Mouse (Mus musculus): ENCODE results near the gene Pptc7. TPM values are rescaled to one million over a fixed set of nuclear protein-coding genes. Genes with fewer than 3 reads are reported as not detected.

Gene Pptc7
- polyA plus RNA-seq, 1 experiment from 2014 or later = 9.2 TPM

GRCm38 (mm10) chr5:122344260-122344659, 60.1 kb downstream of the Pptc7 start:
- H3K4me2 ChIP-seq (ENCODE audit: low read depth, severe bottlenecking) = no peak overlapping the region
- no peak overlapping the region for H3K4me3 ChIP-seq (ENCODE audit: low read depth, low read length)
- no peak overlapping the region for H3K9ac ChIP-seq (ENCODE audit: low read length)
- DNase-seq (ENCODE audit: low spot score) = peak; percentile 89
- no peak overlapping the region for H3K27ac ChIP-seq (replicated peaks; ENCODE audit: low read depth, low read length)
- H3K27me3 ChIP-seq (ENCODE audit: control insufficient read depth, insufficient read depth, low read length) = no peaks in the 10 kb centered on the region
- no peaks in the 10 kb centered on the region for H3K36me3 ChIP-seq (ENCODE audit: control insufficient read depth, insufficient read depth, low read length)
- 10% methylated on average over 5 of the region's 5 CpGs for WGBS
- ATAC-seq (ENCODE audit: insufficient number of reproducible peaks, low FRiP score, low TSS enrichment, low read depth) = no peak
- no peaks in the 10 kb centered on the region for H3K4me1 ChIP-seq (ENCODE audit: control insufficient read depth, insufficient read depth, low read length)
- H3K9me3 ChIP-seq (ENCODE audit: control insufficient read depth, low read length) = no peaks in the 10 kb centered on the region

GRCm38 (mm10) chr5:122345777-122346176, 61.6 kb downstream of the Pptc7 start:
- WGBS = 78% methylated on average over 4 of the region's 4 CpGs
- no peaks in the 10 kb centered on the region for H3K4me1 ChIP-seq (ENCODE audit: control insufficient read depth, insufficient read depth, low read length)
- no peak overlapping the region for H3K4me3 ChIP-seq (ENCODE audit: low read depth, low read length)
- no peak overlapping the region for H3K4me2 ChIP-seq (ENCODE audit: low read depth, severe bottlenecking)
- no peaks in the 10 kb centered on the region for H3K36me3 ChIP-seq (ENCODE audit: control insufficient read depth, insufficient read depth, low read length)
- H3K27me3 ChIP-seq (ENCODE audit: control insufficient read depth, insufficient read depth, low read length) = no peaks in the 10 kb centered on the region
- no peak for DNase-seq (ENCODE audit: low spot score)
- H3K9ac ChIP-seq (ENCODE audit: low read length) = no peak overlapping the region
- H3K9me3 ChIP-seq (ENCODE audit: control insufficient read depth, low read length) = no peaks in the 10 kb centered on the region
- no peak for ATAC-seq (ENCODE audit: insufficient number of reproducible peaks, low FRiP score, low TSS enrichment, low read depth)
- no peak overlapping the region for H3K27ac ChIP-seq (replicated peaks; ENCODE audit: low read depth, low read length)

- H3K36me3 ChIP-seq (ENCODE audit: control insufficient read depth, insufficient read depth, low read length) = no peaks in the 10 kb centered on the region
- no peak within 1 kb of the TSS for H3K27ac ChIP-seq (replicated peaks; ENCODE audit: low read depth, low read length)
- peak within 1 kb of the TSS; percentile 82 for H3K4me2 ChIP-seq (ENCODE audit: low read depth, severe bottlenecking)
- DNase-seq (ENCODE audit: low spot score) (peak; percentile 100), ATAC-seq (ENCODE audit: insufficient number of reproducible peaks, low FRiP score, low TSS enrichment, low read depth) (peak; percentile 86)
- no peaks in the 10 kb centered on the region for H3K27me3 ChIP-seq (ENCODE audit: control insufficient read depth, insufficient read depth, low read length)
- peak within 1 kb of the TSS; percentile 53 for H3K9ac ChIP-seq (ENCODE audit: low read length)
- 1% methylated on average over 51 of the region's 51 CpGs for WGBS
- H3K4me1 ChIP-seq (ENCODE audit: control insufficient read depth, insufficient read depth, low read length) = no peaks in the 10 kb centered on the region
- H3K9me3 ChIP-seq (ENCODE audit: control insufficient read depth, low read length) = no peaks in the 10 kb centered on the region
- peak within 1 kb of the TSS; percentile 65 for H3K4me3 ChIP-seq (ENCODE audit: low read depth, low read length)
These were observed 69.8 kb downstream of the Pptc7 start, which contains the start of the genes Rad9b and Vps29 for GRCm38 (mm10) chr5:122353807-122354491. Rad9b (minus strand) TSS chr5:122354233. Vps29 (plus strand) TSS chr5:122354369.

GRCm38 (mm10) chr5:122354492-122355067, 70.4 kb downstream of the Pptc7 start:
- peak; percentile 56 for ATAC-seq (ENCODE audit: insufficient number of reproducible peaks, low FRiP score, low TSS enrichment, low read depth)

GRCm38 (mm10) chr5:122371591-122372191, 87.5 kb downstream of the Pptc7 start, which contains the start of gene Gpn3:
Gpn3 (plus strand) TSS chr5:122371876.
- Histone ChIP-seq H3K4me3 (ENCODE audit: low read depth, low read length) (peak within 1 kb of the TSS; percentile 64), H3K4me1 (ENCODE audit: control insufficient read depth, insufficient read depth, low read length) (no peaks in the 10 kb centered on the region), H3K36me3 (ENCODE audit: control insufficient read depth, insufficient read depth, low read length) (peaks cover 10% of the 10 kb centered on the region; the same call in 1 of the 2 replicates), H3K27ac (replicated peaks; ENCODE audit: low read depth, low read length) (peak within 1 kb of the TSS; percentile 94), H3K9me3 (ENCODE audit: control insufficient read depth, low read length) (no peaks in the 10 kb centered on the region), H3K27me3 (ENCODE audit: control insufficient read depth, insufficient read depth, low read length) (no peaks in the 10 kb centered on the region), H3K4me2 (ENCODE audit: low read depth, severe bottlenecking) (peak within 1 kb of the TSS; percentile 65), H3K9ac (ENCODE audit: low read length) (peak within 1 kb of the TSS; percentile 69)
- WGBS = 1% methylated on average over 22 of the region's 46 CpGs
- DNase-seq (ENCODE audit: low spot score) (no peak), ATAC-seq (ENCODE audit: insufficient number of reproducible peaks, low FRiP score, low TSS enrichment, low read depth) (peak; percentile 65)

More at GRCm38 (mm10) chr5:122354492-122355067, 70.4 kb downstream of the Pptc7 start:
- no peak for DNase-seq (ENCODE audit: low spot score)
- Histone ChIP-seq H3K4me2 (ENCODE audit: low read depth, severe bottlenecking) (peak overlapping the region; percentile 82), H3K4me3 (ENCODE audit: low read depth, low read length) (peak overlapping the region; percentile 65), H3K27ac (replicated peaks; ENCODE audit: low read depth, low read length) (no peak overlapping the region), H3K9me3 (ENCODE audit: control insufficient read depth, low read length) (no peaks in the 10 kb centered on the region), H3K36me3 (ENCODE audit: control insufficient read depth, insufficient read depth, low read length) (no peaks in the 10 kb centered on the region), H3K9ac (ENCODE audit: low read length) (peak overlapping the region; percentile 47), H3K4me1 (ENCODE audit: control insufficient read depth, insufficient read depth, low read length) (no peaks in the 10 kb centered on the region), H3K27me3 (ENCODE audit: control insufficient read depth, insufficient read depth, low read length) (no peaks in the 10 kb centered on the region)
- under 1% methylated on average over 54 of the region's 57 CpGs for WGBS

- peaks cover 10% of the 10 kb centered on the region; the same call in 1 of the 2 replicates for H3K36me3 ChIP-seq (ENCODE audit: control insufficient read depth, insufficient read depth, low read length)
These were observed 88.1 kb downstream of the Pptc7 start, which contains the start of gene Fam216a for GRCm38 (mm10) chr5:122372192-122372769. Fam216a (minus strand) TSS chr5:122372364.

GRCm38 (mm10) chr5:122372878-122373277, 88.7 kb downstream of the Pptc7 start:
- Histone ChIP-seq H3K4me1 (ENCODE audit: control insufficient read depth, insufficient read depth, low read length) (no peaks in the 10 kb centered on the region), H3K36me3 (ENCODE audit: control insufficient read depth, insufficient read depth, low read length) (peaks cover 7% of the 10 kb centered on the region; the same call in 1 of the 2 replicates), H3K9ac (ENCODE audit: low read length) (peak overlapping the region; percentile 58), H3K27ac (replicated peaks; ENCODE audit: low read depth, low read length) (no peak overlapping the region), H3K27me3 (ENCODE audit: control insufficient read depth, insufficient read depth, low read length) (no peaks in the 10 kb centered on the region), H3K4me3 (ENCODE audit: low read depth, low read length) (peak overlapping the region; percentile 64), H3K4me2 (ENCODE audit: low read depth, severe bottlenecking) (peak overlapping the region; percentile 30), H3K9me3 (ENCODE audit: control insufficient read depth, low read length) (no peaks in the 10 kb centered on the region)
- DNase-seq (ENCODE audit: low spot score) = no peak
- WGBS = 8% methylated on average over 5 of the region's 5 CpGs
- ATAC-seq (ENCODE audit: insufficient number of reproducible peaks, low FRiP score, low TSS enrichment, low read depth) = no peak

More at GRCm38 (mm10) chr5:122372192-122372769, 88.1 kb downstream of the Pptc7 start, which contains the start of gene Fam216a:
- Histone ChIP-seq H3K4me1 (ENCODE audit: control insufficient read depth, insufficient read depth, low read length) (no peaks in the 10 kb centered on the region), H3K9me3 (ENCODE audit: control insufficient read depth, low read length) (no peaks in the 10 kb centered on the region), H3K27me3 (ENCODE audit: control insufficient read depth, insufficient read depth, low read length) (no peaks in the 10 kb centered on the region), H3K4me3 (ENCODE audit: low read depth, low read length) (peak within 1 kb of the TSS; percentile 64), H3K27ac (replicated peaks; ENCODE audit: low read depth, low read length) (peak within 1 kb of the TSS; percentile 94), H3K4me2 (ENCODE audit: low read depth, severe bottlenecking) (peak within 1 kb of the TSS; percentile 65), H3K9ac (ENCODE audit: low read length) (peak within 1 kb of the TSS; percentile 69)
- ATAC-seq (ENCODE audit: insufficient number of reproducible peaks, low FRiP score, low TSS enrichment, low read depth) (peak; percentile 91), DNase-seq (ENCODE audit: low spot score) (peak; percentile 100)
- WGBS = under 1% methylated on average over 53 of the region's 53 CpGs

Data from limb, embryonic 11.5 days (tissue).